ENCODE assay signal across 9 mouse cellular contexts in genomic region chr4:100998145-100998544, GRCm38 (mm10). TPM values are rescaled to one million over a fixed set of nuclear protein-coding genes. Genes with fewer than 3 reads are reported as not detected.
DNase-seq lines count a peak whose midpoint lies in the region; ATAC-seq and TF ChIP-seq lines count a peak whose summit lies in the region.
"Had no signal": no experiment of that assay in that cellular context is flagged by ENCODE, and none has a peak within 500 bp of the region (broad histone marks: within the 10 kb centered on the region; RNA-seq: fewer than 3 reads in every experiment).

No protein-coding gene starts in this region.

- no peak overlapping the region for H3K27ac ChIP-seq in kidney, postnatal 0 days

- no peaks in the 10 kb centered on the region for H3K4me1 ChIP-seq in kidney, postnatal 0 days (replicated peaks; ENCODE audit: insufficient read depth, low read length)
- no peaks in the 10 kb centered on the region for H3K4me1 ChIP-seq in lung, adult 2 months (ENCODE audit: control insufficient read depth, insufficient read depth, low read length)

- no peak for ATAC-seq in kidney, postnatal 0 days (replicated peaks; ENCODE audit: low FRiP score, low read depth)

- H3K4me2 ChIP-seq in kidney, postnatal 0 days (ENCODE audit: low read length): no peak overlapping the region

- TF ChIP-seq POLR2A in lung, adult 2 months (IDR thresholded peaks at IDR 0.05; ENCODE audit: borderline replicate concordance, extremely low read depth, low read depth, low read length): no peak

- peak; percentile 96 for TF ChIP-seq CTCF in kidney, postnatal 0 days (IDR thresholded peaks at IDR 0.05; ENCODE audit: low read depth)
- TF ChIP-seq CTCF in lung, adult 2 months (IDR thresholded peaks at IDR 0.05; ENCODE audit: insufficient read depth, low read length): peak; percentile 57

- no peaks in the 10 kb centered on the region for H3K9me3 ChIP-seq in kidney, postnatal 0 days (replicated peaks; ENCODE audit: low read length)

- DNase-seq in ovary, postnatal 14 days (ENCODE audit: low spot score): peak; percentile 49
- no peak for DNase-seq in ovary, postnatal 10 days (ENCODE audit: low spot score)
- DNase-seq in adrenal gland, postnatal 14 days: peak; percentile 71
- peak; percentile 20 for DNase-seq in fibroblast of lung, adult 2 months (ENCODE audit: low read depth)
- DNase-seq in kidney, postnatal 0 days (ENCODE audit: low spot score): peak; percentile 88
- peak; percentile 40 for DNase-seq in lung, adult 2 months
- peak; percentile 56 for DNase-seq in right cerebral cortex, adult 18-20 months
- no peak for DNase-seq in spleen, adult 12 weeks (ENCODE audit: low spot score)

- WGBS in kidney, postnatal 0 days: 29% methylated on average over 2 of the region's 2 CpGs
- WGBS in lung, adult 2 months: 23% methylated on average over 2 of the region's 2 CpGs

- H3K27me3 ChIP-seq in kidney, postnatal 0 days (ENCODE audit: insufficient read depth, low read length): no peaks in the 10 kb centered on the region

- H3K36me3 ChIP-seq in kidney, postnatal 0 days (ENCODE audit: insufficient read depth, low read length): peaks cover 26% of the 10 kb centered on the region; the same call in 1 of the 2 replicates

- H3K4me3 ChIP-seq in kidney, postnatal 0 days (replicated peaks; ENCODE audit: low read depth, low read length): no peak overlapping the region
- no peak overlapping the region for H3K4me3 ChIP-seq in lung, adult 2 months (replicated peaks; ENCODE audit: extremely low read depth, low read depth, low read length)
- H3K4me3 ChIP-seq: myocyte had no signal

- no peak overlapping the region for H3K9ac ChIP-seq in kidney, postnatal 0 days (ENCODE audit: low read depth, low read length)

RNA-seq across cellular contexts. Expression of gene Gm10577, which starts 22.4 kb away (rescaled TPM):
- total RNA-seq in adrenal gland, postnatal 14 days (2021): not detected in 2 replicates
- not detected in 2 replicates for polyA plus RNA-seq in kidney, postnatal 0 days (2015; fragmentation: Nextera tagmentation; extraction: Ambion mirVana)
- not detected in 2 replicates for polyA plus RNA-seq in lung, adult 2 months (2012; rRNA removed)
- polyA plus RNA-seq: myocyte had no signal

Comparison
In these comparisons a context has a peak if more than half of its experiments do, and no peak if none do; other contexts are left out.
1. DNase-seq: peak in ovary, postnatal 14 days (single experiment), adrenal gland, postnatal 14 days (single experiment), fibroblast of lung, adult 2 months (single experiment), kidney, postnatal 0 days (single experiment), lung, adult 2 months (single experiment) and right cerebral cortex, adult 18-20 months (single experiment); none in ovary, postnatal 10 days (single experiment) and spleen, adult 12 weeks (single experiment).